Mouse (Mus musculus) hindbrain, embryonic 14.5 days (tissue): ENCODE measurements around the gene Trim15. TPM values are rescaled to one million over a fixed set of nuclear protein-coding genes. Genes with fewer than 3 reads are reported as not detected.

Experiments
- ATAC-seq: fragments of 200-750 bp; cut with Nextera tagmentation; 2 replicates; pipeline ENCODE4 v1.8.0; 2017; ENCODE audit warnings: moderate number of reproducible peaks, mild to moderate bottlenecking, moderate TSS enrichment, moderate library complexity; ENCODE audit not compliant: low FRiP score
- DNase-seq: peaks from one replicate; pipeline ENCODE4 v3.0.0-alpha.2; 2015; ENCODE audit warnings: low spot score
- H3K27ac ChIP-seq: fragments of 300-500 bp; sonication (generic); 2 replicates; pipeline ENCODE4 v1.5.1; 2014; ENCODE audit warnings: mild to moderate bottlenecking, moderate library complexity
- H3K27me3 ChIP-seq: fragments of 300-500 bp; sonication (generic); 2 replicates; pipeline ENCODE4 v1.6.1; 2014; ENCODE audit warnings: mild to moderate bottlenecking, low read length, mixed read lengths; ENCODE audit not compliant: control insufficient read depth, insufficient read depth
- H3K36me3 ChIP-seq: fragments of 300-500 bp; sonication (generic); replicated peaks from 2 replicates; pipeline ENCODE4 v1.6.1; 2014; ENCODE audit not compliant: control insufficient read depth, insufficient read depth
- H3K4me1 ChIP-seq: fragments of 300-500 bp; sonication (generic); replicated peaks from 2 replicates; pipeline ENCODE4 v1.6.1; 2014; ENCODE audit warnings: antibody characterized with exemption, low read length, mixed read lengths; ENCODE audit not compliant: control insufficient read depth, insufficient read depth
- H3K4me2 ChIP-seq: fragments of 300-500 bp; sonication (generic); replicated peaks from 2 replicates; pipeline ENCODE4 v1.6.1; 2014; ENCODE audit warnings: mild to moderate bottlenecking, moderate library complexity
- H3K4me3 ChIP-seq: fragments of 300-500 bp; sonication (generic); replicated peaks from 2 replicates; pipeline ENCODE4 v1.5.1; 2014; ENCODE audit warnings: mild to moderate bottlenecking, low read length
- H3K9ac ChIP-seq: fragments of 300-500 bp; sonication (generic); 2 replicates; pipeline ENCODE4 v1.6.1; 2014
- H3K9me3 ChIP-seq: fragments of 300-500 bp; sonication (generic); 2 replicates; pipeline ENCODE4 v1.6.1; 2016; ENCODE audit warnings: low read length; ENCODE audit not compliant: control insufficient read depth
- polyA plus RNA-seq: library from polyadenylated mRNA; unstranded; fragments of >200 nt; fragmentation: Nextera tagmentation; extraction: Ambion mirVana; gene quantifications from 2 replicates; pipeline ENCODE4 v1.2.1, GENCODE M21; 2014

The Trim15 gene
- polyA plus RNA-seq, 1 experiment from 2014 or later, result 0.78 TPM

DNA sequence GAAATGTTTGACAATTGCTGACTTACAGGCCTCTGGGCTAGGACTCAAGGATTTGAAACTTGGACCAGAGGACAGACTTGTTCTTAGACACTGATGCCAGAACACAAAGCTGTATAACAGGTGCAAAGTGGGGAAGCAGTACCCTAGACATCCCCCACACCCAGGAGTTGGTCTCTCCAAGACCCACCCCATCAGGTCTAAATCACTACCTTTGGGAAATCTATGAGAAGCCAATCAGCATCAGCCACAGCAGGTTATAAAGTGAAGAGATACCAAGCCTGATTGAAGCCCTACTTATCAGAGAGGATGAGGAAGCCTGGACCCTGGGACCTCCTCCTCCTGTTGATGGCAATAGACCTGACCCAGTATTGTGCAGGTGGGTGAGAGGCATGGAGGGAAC, 55.1 kb downstream of the Trim15 start, which contains the start of gene H2-M10.6:
TSS of gene H2-M10.6 (plus strand) at position 301 of the 400 bp plus-strand sequence.
- ATAC-seq, result no peak
- no peak within 1 kb of the TSS for H3K4me3 ChIP-seq
- H3K4me1 ChIP-seq, result no peaks in the 10 kb centered on the region
- no peak within 1 kb of the TSS for H3K4me2 ChIP-seq
- no peaks in the 10 kb centered on the region for H3K27me3 ChIP-seq
- no peak for DNase-seq
- no peak within 1 kb of the TSS for H3K9ac ChIP-seq
- H3K27ac ChIP-seq, result no peak within 1 kb of the TSS
- no peaks in the 10 kb centered on the region for H3K36me3 ChIP-seq
- no peaks in the 10 kb centered on the region for H3K9me3 ChIP-seq

Other genes starting within 250 kb of the Trim15 start
- gene H2-M9, start 224.5 kb downstream of the Trim15 start, polyA plus RNA-seq, result not detected in 2 replicates
- gene H2-M1, start 195.0 kb downstream of the Trim15 start, polyA plus RNA-seq, result not detected in 2 replicates
- not detected in 2 replicates for gene H2-M10.5, start 94.3 kb downstream of the Trim15 start, polyA plus RNA-seq
- not detected in 2 replicates for gene H2-M10.6, start 55.0 kb downstream of the Trim15 start, polyA plus RNA-seq
- 35.0 and 39.8 TPM in 2 replicates for gene Trim26, start 30.1 kb downstream of the Trim15 start, polyA plus RNA-seq
- gene Trim10, start 2.4 kb upstream of the Trim15 start, polyA plus RNA-seq, result 0.88 and 2.1 TPM in 2 replicates
- not detected in 2 replicates for gene Trim40, start 22.9 kb upstream of the Trim15 start, polyA plus RNA-seq
- not detected in 2 replicates for gene Trim31, start 30.9 kb upstream of the Trim15 start, polyA plus RNA-seq
- gene Rnf39, start 75.7 kb upstream of the Trim15 start, polyA plus RNA-seq, result 0.90 and 1.3 TPM in 2 replicates
- gene Ppp1r11, start 84.5 kb upstream of the Trim15 start, polyA plus RNA-seq, result 170 and 191 TPM in 2 replicates
- 50.4 and 55.7 TPM in 2 replicates for gene Znrd1, start 91.3 kb upstream of the Trim15 start, polyA plus RNA-seq
- gene Znrd1as, start 91.4 kb upstream of the Trim15 start, polyA plus RNA-seq, result 3.4 and 5.1 TPM in 2 replicates
- gene 2410137M14Rik, start 114.0 kb upstream of the Trim15 start, polyA plus RNA-seq, result 0.47 TPM in 1 of 2 replicates, not detected in the other
- 0.64 and 1.0 TPM in 2 replicates for gene H2-M5, start 122.3 kb upstream of the Trim15 start, polyA plus RNA-seq
- 225 and 236 TPM in 2 replicates for gene Zfp57, start 134.0 kb upstream of the Trim15 start, polyA plus RNA-seq
- gene Mog, start 156.2 kb upstream of the Trim15 start, polyA plus RNA-seq, result 2.2 and 3.1 TPM in 2 replicates
- 114 and 117 TPM in 2 replicates for gene Gabbr1, start 178.8 kb upstream of the Trim15 start, polyA plus RNA-seq
- not detected in 2 replicates for gene Olfr90, start 221.3 kb upstream of the Trim15 start, polyA plus RNA-seq
- not detected in 2 replicates for gene Olfr91, start 231.1 kb upstream of the Trim15 start, polyA plus RNA-seq